Mouse (Mus musculus): ENCODE measurements around the gene Pik3cg. TPM values are rescaled to one million over a fixed set of nuclear protein-coding genes. Genes with fewer than 3 reads are reported as not detected.

The Pik3cg gene
- polyA plus RNA-seq, 1 experiment = 2.2 TPM

GRCm38 (mm10) chr12:32203695-32204094 is 4.8 kb downstream of the Pik3cg start:
- no peak overlapping the region for H3K27ac ChIP-seq (ENCODE audit: insufficient read depth, low read length)
- TF ChIP-seq CTCF (IDR thresholded peaks at IDR 0.05; ENCODE audit: extremely low read depth, insufficient read depth, low read length) = no peak
- no peak for TF ChIP-seq POLR2A (IDR thresholded peaks at IDR 0.05; ENCODE audit: extremely low read depth, insufficient read depth, low read length)
- H3K4me1 ChIP-seq (ENCODE audit: control insufficient read depth, insufficient read depth, low read length) = no peaks in the 10 kb centered on the region
- H3K4me3 ChIP-seq (ENCODE audit: insufficient read depth, low read length) = no peak overlapping the region

- no peaks in the 10 kb centered on the region for H3K4me1 ChIP-seq (ENCODE audit: control insufficient read depth, insufficient read depth, low read length)
- H3K4me3 ChIP-seq (ENCODE audit: insufficient read depth, low read length) = no peak overlapping the region
- H3K27ac ChIP-seq (ENCODE audit: insufficient read depth, low read length) = no peak overlapping the region
- no peak for TF ChIP-seq POLR2A (IDR thresholded peaks at IDR 0.05; ENCODE audit: extremely low read depth, insufficient read depth, low read length)
- TF ChIP-seq CTCF (IDR thresholded peaks at IDR 0.05; ENCODE audit: extremely low read depth, insufficient read depth, low read length) = no peak
These were observed 5.9 kb downstream of the Pik3cg start for GRCm38 (mm10) chr12:32202583-32202982.

- no peak overlapping the region for H3K27ac ChIP-seq (ENCODE audit: insufficient read depth, low read length)
- H3K4me1 ChIP-seq (ENCODE audit: control insufficient read depth, insufficient read depth, low read length) = no peaks in the 10 kb centered on the region
- H3K4me3 ChIP-seq (ENCODE audit: insufficient read depth, low read length) = no peak overlapping the region
- no peak for TF ChIP-seq POLR2A (IDR thresholded peaks at IDR 0.05; ENCODE audit: extremely low read depth, insufficient read depth, low read length)
- TF ChIP-seq CTCF (IDR thresholded peaks at IDR 0.05; ENCODE audit: extremely low read depth, insufficient read depth, low read length) = no peak
These were observed 6.5 kb downstream of the Pik3cg start for GRCm38 (mm10) chr12:32201932-32202331.

GRCm38 (mm10) chr12:32201070-32201585 is 7.3 kb downstream of the Pik3cg start:
- Histone ChIP-seq H3K4me1 (ENCODE audit: control insufficient read depth, insufficient read depth, low read length) (no peaks in the 10 kb centered on the region), H3K4me3 (ENCODE audit: insufficient read depth, low read length) (no peak overlapping the region), H3K27ac (ENCODE audit: insufficient read depth, low read length) (no peak overlapping the region)
- TF ChIP-seq POLR2A (IDR thresholded peaks at IDR 0.05; ENCODE audit: extremely low read depth, insufficient read depth, low read length) (no peak), CTCF (IDR thresholded peaks at IDR 0.05; ENCODE audit: extremely low read depth, insufficient read depth, low read length) (no peak)

- H3K27ac ChIP-seq (ENCODE audit: insufficient read depth, low read length) = no peak overlapping the region
- no peaks in the 10 kb centered on the region for H3K4me1 ChIP-seq (ENCODE audit: control insufficient read depth, insufficient read depth, low read length)
- no peak for TF ChIP-seq CTCF (IDR thresholded peaks at IDR 0.05; ENCODE audit: extremely low read depth, insufficient read depth, low read length)
- H3K4me3 ChIP-seq (ENCODE audit: insufficient read depth, low read length) = no peak overlapping the region
These were observed 7.9 kb downstream of the Pik3cg start for GRCm38 (mm10) chr12:32200387-32201069.

- no peak for TF ChIP-seq POLR2A (IDR thresholded peaks at IDR 0.05; ENCODE audit: extremely low read depth, insufficient read depth, low read length)
- TF ChIP-seq CTCF (IDR thresholded peaks at IDR 0.05; ENCODE audit: extremely low read depth, insufficient read depth, low read length) = no peak
These were observed 9.0 kb downstream of the Pik3cg start for GRCm38 (mm10) chr12:32199422-32199821.

GRCm38 (mm10) chr12:32198025-32198424 is 10.4 kb downstream of the Pik3cg start:
- Histone ChIP-seq H3K27ac (ENCODE audit: insufficient read depth, low read length) (no peak overlapping the region), H3K4me3 (ENCODE audit: insufficient read depth, low read length) (no peak overlapping the region), H3K4me1 (ENCODE audit: control insufficient read depth, insufficient read depth, low read length) (no peaks in the 10 kb centered on the region; the same call in 1 of the 2 replicates)
- TF ChIP-seq POLR2A (IDR thresholded peaks at IDR 0.05; ENCODE audit: extremely low read depth, insufficient read depth, low read length) = no peak
- TF ChIP-seq CTCF (IDR thresholded peaks at IDR 0.05; ENCODE audit: extremely low read depth, insufficient read depth, low read length) = no peak

More at GRCm38 (mm10) chr12:32199422-32199821, 9.0 kb downstream of the Pik3cg start:
- Histone ChIP-seq H3K4me3 (ENCODE audit: insufficient read depth, low read length) (no peak overlapping the region), H3K27ac (ENCODE audit: insufficient read depth, low read length) (no peak overlapping the region), H3K4me1 (ENCODE audit: control insufficient read depth, insufficient read depth, low read length) (no peaks in the 10 kb centered on the region; the same call in 1 of the 2 replicates)

GRCm38 (mm10) chr12:32195000-32195399 is 13.5 kb downstream of the Pik3cg start:
- Histone ChIP-seq H3K4me3 (ENCODE audit: insufficient read depth, low read length) (no peak overlapping the region), H3K4me1 (ENCODE audit: control insufficient read depth, insufficient read depth, low read length) (no peaks in the 10 kb centered on the region; the same call in 1 of the 2 replicates), H3K27ac (ENCODE audit: insufficient read depth, low read length) (no peak overlapping the region)
- no peak for TF ChIP-seq CTCF (IDR thresholded peaks at IDR 0.05; ENCODE audit: extremely low read depth, insufficient read depth, low read length)
- no peak for TF ChIP-seq POLR2A (IDR thresholded peaks at IDR 0.05; ENCODE audit: extremely low read depth, insufficient read depth, low read length)

- H3K4me3 ChIP-seq (ENCODE audit: insufficient read depth, low read length) = no peak overlapping the region
- H3K4me1 ChIP-seq (ENCODE audit: control insufficient read depth, insufficient read depth, low read length) = no peaks in the 10 kb centered on the region; the same call in 1 of the 2 replicates
- TF ChIP-seq POLR2A (IDR thresholded peaks at IDR 0.05; ENCODE audit: extremely low read depth, insufficient read depth, low read length) (no peak), CTCF (IDR thresholded peaks at IDR 0.05; ENCODE audit: extremely low read depth, insufficient read depth, low read length) (no peak)
- no peak overlapping the region for H3K27ac ChIP-seq (ENCODE audit: insufficient read depth, low read length)
These were observed 14.1 kb downstream of the Pik3cg start for GRCm38 (mm10) chr12:32194358-32194757.

- Histone ChIP-seq H3K4me1 (ENCODE audit: control insufficient read depth, insufficient read depth, low read length) (no peaks in the 10 kb centered on the region; the same call in 1 of the 2 replicates), H3K4me3 (ENCODE audit: insufficient read depth, low read length) (no peak overlapping the region), H3K27ac (ENCODE audit: insufficient read depth, low read length) (no peak overlapping the region)
- TF ChIP-seq CTCF (IDR thresholded peaks at IDR 0.05; ENCODE audit: extremely low read depth, insufficient read depth, low read length) (no peak), POLR2A (IDR thresholded peaks at IDR 0.05; ENCODE audit: extremely low read depth, insufficient read depth, low read length) (no peak)
These were observed 17.5 kb downstream of the Pik3cg start for GRCm38 (mm10) chr12:32190927-32191326.
